27 mouse cellular contexts compared by ENCODE assay signal in genomic region chr19:14191820-14192219, GRCm38 (mm10).
DNase-seq lines count a peak whose midpoint lies in the region; ATAC-seq lines count a peak whose summit lies in the region.
"Had no signal": no experiment of that assay in that cellular context is flagged by ENCODE, and none has a peak within 500 bp of the region (broad histone marks: within the 10 kb centered on the region; RNA-seq: fewer than 3 reads in every experiment).

No protein-coding gene starts in this region.

- H3K27me3 ChIP-seq in embryonic facial prominence, embryonic 14.5 days (replicated peaks; ENCODE audit: control insufficient read depth, insufficient read depth, low read length): no peaks in the 10 kb centered on the region; the same call in 1 of the 2 replicates
- H3K27me3 ChIP-seq in embryonic facial prominence, embryonic 10.5 days (replicated peaks; ENCODE audit: low read depth, poor library complexity, severe bottlenecking): no peaks in the 10 kb centered on the region
- H3K27me3 ChIP-seq in forebrain, embryonic 16.5 days (replicated peaks; ENCODE audit: control insufficient read depth, insufficient read depth, low read length): no peaks in the 10 kb centered on the region
- no peaks in the 10 kb centered on the region for H3K27me3 ChIP-seq in forebrain, embryonic 12.5 days
- H3K27me3 ChIP-seq: CH12.LX; embryonic facial prominence, embryonic 12.5 days; embryonic facial prominence, embryonic 15.5 days had no signal

- no peak overlapping the region for H3K9ac ChIP-seq in embryonic facial prominence, embryonic 14.5 days (ENCODE audit: low read depth, low read length)
- no peak overlapping the region for H3K9ac ChIP-seq in forebrain, embryonic 16.5 days (replicated peaks; ENCODE audit: low read depth, low read length)
- no peak overlapping the region for H3K9ac ChIP-seq in forebrain, embryonic 12.5 days
- H3K9ac ChIP-seq: embryonic facial prominence, embryonic 12.5 days; embryonic facial prominence, embryonic 15.5 days had no signal

- H3K36me3 ChIP-seq in embryonic facial prominence, embryonic 14.5 days (ENCODE audit: control insufficient read depth, insufficient read depth, low read length): no peaks in the 10 kb centered on the region
- H3K36me3 ChIP-seq in embryonic facial prominence, embryonic 10.5 days (replicated peaks): no peaks in the 10 kb centered on the region
- H3K36me3 ChIP-seq in forebrain, embryonic 16.5 days (ENCODE audit: control insufficient read depth, insufficient read depth): no peaks in the 10 kb centered on the region
- H3K36me3 ChIP-seq in forebrain, embryonic 12.5 days (replicated peaks): no peaks in the 10 kb centered on the region
- H3K36me3 ChIP-seq: embryonic facial prominence, embryonic 12.5 days; embryonic facial prominence, embryonic 15.5 days; forebrain, embryonic 10.5 days; G1E had no signal

- no peak for ATAC-seq in embryonic facial prominence, embryonic 14.5 days (ENCODE audit: low read depth)
- peak; percentile 67; the same call in 1 of the 2 replicates for ATAC-seq in forebrain, embryonic 16.5 days
- ATAC-seq in forebrain, embryonic 12.5 days (ENCODE audit: low FRiP score): no peak
- ATAC-seq: activated CD4-positive, CD25-positive, alpha-beta regulatory T cell, adult 4 months; CD4-positive, CD25-positive, alpha-beta regulatory T cell, adult 4 months; Patski had no signal

- WGBS in embryonic facial prominence, embryonic 14.5 days: 71% methylated on average over 3 of the region's 3 CpGs
- WGBS in embryonic facial prominence, embryonic 10.5 days: 87% methylated on average over 3 of the region's 3 CpGs
- 90% methylated on average over 3 of the region's 3 CpGs for WGBS in forebrain, embryonic 16.5 days
- WGBS in forebrain, embryonic 12.5 days: 90% methylated on average over 3 of the region's 3 CpGs

- no peak overlapping the region for H3K4me3 ChIP-seq in embryonic facial prominence, embryonic 14.5 days (ENCODE audit: low read depth, low read length)
- no peak overlapping the region for H3K4me3 ChIP-seq in embryonic facial prominence, embryonic 10.5 days
- H3K4me3 ChIP-seq in forebrain, embryonic 16.5 days (replicated peaks; ENCODE audit: low read length): no peak overlapping the region
- H3K4me3 ChIP-seq in forebrain, embryonic 12.5 days (replicated peaks): no peak overlapping the region
- H3K4me3 ChIP-seq: embryonic facial prominence, embryonic 12.5 days; embryonic facial prominence, embryonic 15.5 days; erythroblast, embryonic 14.5 days; forebrain, embryonic 10.5 days had no signal

- DNase-seq in embryonic facial prominence, embryonic 14.5 days (ENCODE audit: low spot score): peak; percentile 13
- DNase-seq in embryonic facial prominence, embryonic 10.5 days (ENCODE audit: low spot score): no peak
- peak; percentile 8 for DNase-seq in brain, adult 2 months (ENCODE audit: low read depth, low spot score)
- DNase-seq in brain, embryonic 18.5 days (ENCODE audit: low read depth, low spot score): peak; percentile 8
- no peak for DNase-seq in thymus, postnatal 10 days (ENCODE audit: low spot score in 2 of 2)
- DNase-seq: adrenal gland, adult 8-10 months; adrenal gland, postnatal 14 days; adrenal gland, postnatal 36 days; B cell, adult 2 months; cerebellum, adult 11 months; cerebellum, adult 18-20 months; cerebellum, adult 8-10 months; cerebellum, adult 9-11 months; cerebellum, postnatal 14 days; cerebellum, postnatal 36 days; embryo, embryonic 11 days had no signal

- no peak overlapping the region for H3K27ac ChIP-seq in embryonic facial prominence, embryonic 14.5 days (replicated peaks; ENCODE audit: low read depth, low read length)
- no peak overlapping the region for H3K27ac ChIP-seq in embryonic facial prominence, embryonic 10.5 days (replicated peaks)
- H3K27ac ChIP-seq in forebrain, embryonic 16.5 days (ENCODE audit: low read length): no peak overlapping the region
- H3K27ac ChIP-seq in forebrain, embryonic 12.5 days: no peak overlapping the region
- H3K27ac ChIP-seq: embryonic facial prominence, embryonic 12.5 days; embryonic facial prominence, embryonic 15.5 days; forebrain, embryonic 10.5 days had no signal

- H3K4me2 ChIP-seq in embryonic facial prominence, embryonic 14.5 days (ENCODE audit: low read depth, low read length): no peak overlapping the region
- H3K4me2 ChIP-seq in forebrain, embryonic 16.5 days (ENCODE audit: low read length): no peak overlapping the region
- no peak overlapping the region for H3K4me2 ChIP-seq in forebrain, embryonic 12.5 days
- H3K4me2 ChIP-seq: embryonic facial prominence, embryonic 12.5 days; embryonic facial prominence, embryonic 15.5 days had no signal

- 0 out of 2 replicates have a peak, but pooled peaks cover under 1% of the 10 kb centered on the region for H3K9me3 ChIP-seq in embryonic facial prominence, embryonic 14.5 days (ENCODE audit: control insufficient read depth, low read length)
- H3K9me3 ChIP-seq in embryonic facial prominence, embryonic 10.5 days: no peaks in the 10 kb centered on the region
- no peaks in the 10 kb centered on the region for H3K9me3 ChIP-seq in forebrain, embryonic 16.5 days (ENCODE audit: control insufficient read depth, low read length)
- H3K9me3 ChIP-seq in forebrain, embryonic 12.5 days: no peaks in the 10 kb centered on the region
- H3K9me3 ChIP-seq: embryonic facial prominence, embryonic 12.5 days; embryonic facial prominence, embryonic 15.5 days; forebrain, embryonic 10.5 days; G1E had no signal

- H3K4me1 ChIP-seq in embryonic facial prominence, embryonic 14.5 days (ENCODE audit: control insufficient read depth, insufficient read depth, low read length): no peaks in the 10 kb centered on the region
- no peaks in the 10 kb centered on the region for H3K4me1 ChIP-seq in embryonic facial prominence, embryonic 10.5 days
- H3K4me1 ChIP-seq in forebrain, embryonic 16.5 days (replicated peaks; ENCODE audit: control insufficient read depth, insufficient read depth, low read length): no peaks in the 10 kb centered on the region
- no peaks in the 10 kb centered on the region for H3K4me1 ChIP-seq in forebrain, embryonic 12.5 days
- H3K4me1 ChIP-seq: embryonic facial prominence, embryonic 12.5 days; embryonic facial prominence, embryonic 15.5 days; forebrain, embryonic 10.5 days had no signal

Comparison
In these comparisons a context has a peak if more than half of its experiments do, and no peak if none do; other contexts are left out.
1. DNase-seq: peak in embryonic facial prominence, embryonic 14.5 days (single experiment), brain, adult 2 months (single experiment) and brain, embryonic 18.5 days (single experiment); none in embryonic facial prominence, embryonic 10.5 days (single experiment) and thymus, postnatal 10 days (0 of 2).